ENCODE assay signal across 8 mouse cellular contexts in genomic region chr7:81523008-81523662, GRCm38 (mm10). TPM values are rescaled to one million over a fixed set of nuclear protein-coding genes. Genes with fewer than 3 reads are reported as not detected.
A peak's percentile ranks its signal among the peaks of the same experiment; 100 is the strongest.
DNase-seq lines count a peak whose midpoint lies in the region; ATAC-seq lines count a peak whose summit lies in the region.

No protein-coding gene starts in this region.

- peak; percentile 99 for ATAC-seq in common myeloid progenitor, adult 5-6 weeks (replicated peaks; ENCODE audit: low read depth, poor library complexity, severe bottlenecking)
- ATAC-seq in megakaryocyte progenitor cell, adult 5-6 weeks (replicated peaks; ENCODE audit: poor library complexity): peak; percentile 97

- DNase-seq in ZHBTc4 (ENCODE audit: low read depth, low spot score): peak; percentile 99
- DNase-seq in gastrocnemius, adult 8-10 months (ENCODE audit: low spot score in 2 of 2): peak; percentile 74 to 83
- peak; percentile 98 for DNase-seq in induced T-regulatory cell, adult 2 months (ENCODE audit: low read depth)
- DNase-seq in left cerebral cortex, adult 9 months (ENCODE audit: low spot score in 2 of 2): peak; percentile 83 to 90
- peak; percentile 90 for DNase-seq in right cerebral cortex, postnatal 14 days
- peak; percentile 78 to 87 for DNase-seq in urinary bladder, postnatal 36 days (ENCODE audit: low spot score in 2 of 2)

RNA-seq across cellular contexts. Expression of gene BC048679, which starts 25.1 kb away (rescaled TPM):
- not detected in 2 replicates for total RNA-seq in common myeloid progenitor, adult 5-6 weeks (2017)
- 10 to 100 TPM in 1 of 4 experiments, 1 to 10 TPM in 3; 2.7 to 10.6 (median 3.2) TPM for total RNA-seq in gastrocnemius, adult 8-10 months (2022)
- not detected in 2 replicates for total RNA-seq in megakaryocyte progenitor cell, adult 5-6 weeks (2015)
- total RNA-seq in megakaryocyte progenitor cell, adult 5-6 weeks (2017): not detected in 2 replicates

RNA-seq across cellular contexts. Expression of gene Ap3b2, which starts 29.4 kb away (rescaled TPM):
- 1.6 TPM in 1 of 2 replicates, not detected in the other for total RNA-seq in common myeloid progenitor, adult 5-6 weeks (2017)
- total RNA-seq in gastrocnemius, adult 8-10 months (2022): under 1 TPM in 3 of 4 experiments, not detected in 1; 0.17 to 0.60 (median 0.38) TPM
- not detected in 2 replicates for total RNA-seq in megakaryocyte progenitor cell, adult 5-6 weeks (2015)
- not detected in 2 replicates for total RNA-seq in megakaryocyte progenitor cell, adult 5-6 weeks (2017)

RNA-seq across cellular contexts. Expression of gene Fsd2, which starts 43.6 kb away (rescaled TPM):
- total RNA-seq in common myeloid progenitor, adult 5-6 weeks (2017): 0.24 TPM in 1 of 2 replicates, not detected in the other
- total RNA-seq in gastrocnemius, adult 8-10 months (2022): 100 to 1,000 TPM; 291 to 459 (median 401) TPM
- total RNA-seq in megakaryocyte progenitor cell, adult 5-6 weeks (2015): 0.17 TPM in 1 of 2 replicates, not detected in the other
- total RNA-seq in megakaryocyte progenitor cell, adult 5-6 weeks (2017): 0.04 and 0.27 TPM in 2 replicates

RNA-seq across cellular contexts. Expression of gene Whamm, which starts 47.9 kb away (rescaled TPM):
- total RNA-seq in common myeloid progenitor, adult 5-6 weeks (2017): 16.9 and 23.2 TPM in 2 replicates
- 1 to 10 TPM; 7.6 to 9.6 (median 9.1) TPM for total RNA-seq in gastrocnemius, adult 8-10 months (2022)
- 12.3 and 13.4 TPM in 2 replicates for total RNA-seq in megakaryocyte progenitor cell, adult 5-6 weeks (2015)
- 17.5 and 18.6 TPM in 2 replicates for total RNA-seq in megakaryocyte progenitor cell, adult 5-6 weeks (2017)

Comparison
In these comparisons a context has a peak if more than half of its experiments do, and no peak if none do; other contexts are left out.
1. Peak in every context shown above with its lines: DNase-seq and ATAC-seq.
2. RNA of gene Fsd2, which starts 43.6 kb away (total RNA-seq): 291 to 459 TPM in gastrocnemius, adult 8-10 months; 0.04 to 0.27 TPM in megakaryocyte progenitor cell, adult 5-6 weeks and 0.24 TPM in common myeloid progenitor, adult 5-6 weeks; every median in the first group is over 100 times any median in the second.